Mouse (Mus musculus) erythroblast, embryonic 14.5 days (primary cell): Measurements from ENCODE around the gene Rpl19.

Experiments used
- GATA1 ChIP-seq: IDR thresholded peaks from 2 replicates; pipeline ENCODE4 v1.6.1; 2012; ENCODE audit warnings: low read length, inconsistent platforms, mixed read lengths
- TAL1 ChIP-seq: IDR thresholded peaks from 3 replicates; pipeline ENCODE4 v1.6.1; 2012; ENCODE audit warnings: low read length, inconsistent platforms, mixed read lengths

DNA sequence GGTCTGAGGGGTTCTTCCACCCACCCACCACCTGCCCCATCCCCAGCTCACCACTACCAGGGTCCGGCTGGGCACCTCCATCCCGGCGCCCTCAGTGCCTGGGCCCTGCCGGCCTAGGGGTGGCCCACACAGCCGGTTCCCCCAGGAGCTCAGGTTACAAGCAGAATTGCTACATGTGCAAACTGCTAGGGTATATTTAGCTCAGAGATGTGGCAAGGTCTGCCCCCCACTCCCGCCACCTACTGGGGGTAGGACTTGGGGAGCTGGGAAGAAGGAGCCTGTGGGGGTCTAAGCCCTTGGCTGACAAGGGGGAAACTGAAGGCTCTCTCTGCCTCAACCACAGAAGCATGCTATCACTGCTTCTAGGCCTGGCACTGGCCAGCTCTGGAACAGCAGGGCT lies 8.3 kb upstream of the Rpl19 start:
- no peak for TF ChIP-seq TAL1
- no peak for TF ChIP-seq GATA1
